Mouse (Mus musculus): ENCODE measurements at regions not wholly inside any gene's neighbourhood (a gene's known extent, or its start where the extent isn't known, plus 50 kb on each side); places are given as distances from the start of the nearest gene placed in this dataset.
"Not testable (repeated sequence)": the region's sequence is repeated elsewhere in the genome, so short reads cannot be mapped to it uniquely, and the experiment has no call there.

DNA sequence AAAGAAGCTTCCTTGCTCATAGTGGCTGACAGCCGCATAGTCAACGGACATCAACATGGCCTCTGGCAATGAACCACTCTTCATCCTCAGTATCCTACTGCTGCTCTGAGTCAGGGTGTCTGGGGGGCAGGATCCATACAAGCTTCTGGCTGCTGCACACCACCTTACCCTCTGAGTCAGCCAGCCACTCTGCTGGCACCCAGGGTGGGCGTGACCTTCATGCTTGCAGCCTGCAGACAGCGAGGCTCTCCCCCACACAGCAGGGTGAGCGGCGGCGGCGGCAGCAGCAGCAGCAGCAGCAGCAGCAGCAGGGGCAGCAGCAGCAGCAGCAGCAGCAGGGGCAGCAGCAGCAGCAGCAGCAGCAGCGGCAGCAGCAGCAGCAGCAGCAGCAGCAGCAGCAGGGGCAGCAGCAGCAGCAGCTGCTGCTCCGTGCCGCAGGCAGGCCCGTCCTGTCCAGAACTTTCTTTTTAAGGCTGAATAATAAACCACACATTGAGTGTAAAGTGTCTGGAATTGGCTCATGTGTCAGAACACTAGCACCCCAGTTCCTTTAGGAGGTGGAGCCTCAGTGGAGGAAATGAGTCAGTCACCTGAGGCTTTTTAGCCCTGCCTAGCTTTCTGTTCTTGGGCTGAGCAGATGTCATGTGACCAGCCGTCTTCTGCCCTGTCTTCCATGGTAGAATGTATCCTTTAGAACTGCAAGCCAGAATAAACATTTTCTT lies 186.3 kb downstream of the 1810013L24Rik start:
- DNase-seq: peak; percentile 43

GRCm38 (mm10) chr16:9016762-9017086 lies 186.8 kb downstream of the 1810013L24Rik start:
- no peak for DNase-seq

GRCm38 (mm10) chr16:9030717-9031116 lies 200.8 kb downstream of the 1810013L24Rik start:
- no peak for DNase-seq

DNA sequence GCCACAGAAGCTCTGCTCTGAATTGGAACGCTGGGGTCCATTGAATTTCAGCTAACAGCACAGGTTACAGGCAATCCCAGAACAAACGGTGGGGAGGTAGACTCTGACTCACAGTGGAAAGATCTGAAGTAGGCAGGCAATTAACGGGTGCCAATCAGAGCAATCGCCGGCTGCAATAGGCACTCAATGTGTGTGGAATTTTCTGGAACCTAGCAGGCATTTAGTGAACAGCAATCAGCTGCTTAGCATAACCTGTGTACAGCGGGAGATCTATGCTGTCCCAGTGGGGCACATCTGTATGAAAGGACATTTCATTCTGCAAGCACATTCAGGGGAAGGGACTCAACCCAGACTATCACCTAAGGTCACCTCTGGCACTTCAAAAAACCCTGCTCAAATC lies 213.4 kb downstream of the 1810013L24Rik start:
- DNase-seq: no peak

DNA sequence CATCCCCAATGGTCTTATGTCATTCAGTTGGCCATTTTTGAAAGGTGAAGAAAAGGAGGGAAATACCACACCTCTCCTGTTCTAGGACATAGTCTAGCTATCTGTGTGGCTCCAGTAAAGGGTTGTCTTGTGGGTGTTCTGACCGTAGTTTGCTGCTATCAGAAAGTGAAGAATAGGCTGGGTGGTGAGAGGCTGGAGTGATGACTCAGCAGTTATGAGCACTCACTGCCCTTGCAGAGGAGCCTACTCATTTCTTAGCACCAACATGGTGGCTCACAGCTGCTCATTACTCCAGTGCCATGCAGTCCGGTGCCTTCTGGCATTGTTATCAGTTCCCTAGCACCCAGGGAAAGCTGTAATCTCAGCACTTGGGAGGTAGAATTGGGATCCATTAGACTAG lies 217.0 kb downstream of the 1810013L24Rik start:
- DNase-seq: no peak

GRCm38 (mm10) chr16:9054415-9054814 lies 224.5 kb downstream of the 1810013L24Rik start:
- no peak for DNase-seq

DNA sequence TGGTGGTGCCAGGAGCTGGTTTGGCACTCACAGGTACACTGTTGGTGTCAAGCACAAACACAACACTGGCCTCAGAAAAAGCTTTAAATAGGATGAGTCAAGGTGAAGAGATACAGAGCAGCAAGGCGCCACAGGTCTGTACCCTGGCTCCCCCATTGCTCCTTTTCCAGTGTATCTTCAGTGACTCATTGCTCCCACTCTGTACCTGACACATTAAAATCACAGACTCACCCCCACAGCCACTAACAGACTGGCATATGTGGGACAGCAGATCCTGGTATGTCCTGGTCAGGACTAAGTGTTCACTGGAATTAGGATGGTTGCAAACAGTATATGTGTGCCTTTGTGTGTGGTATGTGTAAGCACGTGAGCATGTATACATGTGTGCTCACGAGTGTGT lies 226.5 kb downstream of the 1810013L24Rik start:
- no peak for DNase-seq

- no peak for DNase-seq
These were observed 241.6 kb downstream of the 1810013L24Rik start for GRCm38 (mm10) chr16:9071526-9071925.

DNA sequence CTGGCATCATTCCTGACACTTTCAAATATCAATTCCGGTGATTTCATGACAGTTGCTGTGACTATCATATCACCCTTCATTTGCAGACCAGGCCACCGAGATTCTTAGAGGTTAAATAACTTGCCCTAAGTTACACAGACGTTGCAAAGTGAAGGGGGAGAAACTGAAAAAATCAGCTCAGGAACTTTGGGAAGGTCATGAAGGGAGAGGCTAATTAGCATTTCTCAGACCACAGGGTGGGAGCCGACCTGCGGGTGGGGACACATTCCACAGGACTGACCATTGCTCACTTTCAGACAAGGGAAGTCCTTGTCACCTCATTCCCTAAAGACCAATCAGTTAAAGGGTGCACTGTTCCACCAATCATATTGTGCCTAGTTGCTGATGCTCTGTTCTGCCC lies 242.1 kb downstream of the 1810013L24Rik start:
- not testable (repeated sequence) for DNase-seq

DNA sequence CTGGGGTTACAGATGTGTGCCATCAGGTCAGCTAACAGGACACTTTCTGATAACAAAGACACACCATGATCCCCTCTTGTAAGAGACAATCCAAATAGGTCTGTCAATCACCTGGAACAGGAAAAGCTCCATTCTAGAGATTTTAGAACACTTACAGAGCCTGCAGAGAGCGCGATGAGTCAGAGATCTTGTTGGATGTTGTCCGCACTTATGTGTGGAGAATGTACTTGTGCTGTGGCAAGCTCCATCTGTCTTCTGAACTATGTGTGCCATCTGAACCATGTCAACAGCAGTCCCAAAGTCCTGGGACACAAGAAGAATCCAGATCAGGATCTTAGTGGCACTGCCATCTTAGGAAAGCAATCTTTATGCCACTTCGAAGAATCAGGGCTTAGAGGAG lies 244.4 kb downstream of the 1810013L24Rik start:
- DNase-seq: no peak

DNA sequence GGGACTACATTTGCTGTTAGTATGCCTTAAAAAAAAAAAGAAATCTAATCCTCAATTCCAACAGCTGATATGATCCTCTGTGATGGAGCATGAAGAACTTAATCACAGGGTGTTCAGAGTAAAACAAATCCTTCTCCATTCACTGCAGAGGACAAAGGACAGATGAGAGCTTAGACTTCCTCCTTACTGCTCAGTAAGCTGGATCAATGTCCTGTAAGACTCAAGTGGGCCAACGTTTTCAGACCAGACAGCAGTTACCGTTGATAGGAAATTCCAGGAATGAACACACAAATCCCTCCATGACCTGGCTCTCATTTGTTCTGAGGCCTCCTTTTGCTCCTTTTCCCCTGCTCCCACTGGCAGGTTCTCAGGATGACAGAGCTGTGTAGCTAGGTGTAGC lies 247.6 kb downstream of the 1810013L24Rik start:
- no peak for DNase-seq

DNA sequence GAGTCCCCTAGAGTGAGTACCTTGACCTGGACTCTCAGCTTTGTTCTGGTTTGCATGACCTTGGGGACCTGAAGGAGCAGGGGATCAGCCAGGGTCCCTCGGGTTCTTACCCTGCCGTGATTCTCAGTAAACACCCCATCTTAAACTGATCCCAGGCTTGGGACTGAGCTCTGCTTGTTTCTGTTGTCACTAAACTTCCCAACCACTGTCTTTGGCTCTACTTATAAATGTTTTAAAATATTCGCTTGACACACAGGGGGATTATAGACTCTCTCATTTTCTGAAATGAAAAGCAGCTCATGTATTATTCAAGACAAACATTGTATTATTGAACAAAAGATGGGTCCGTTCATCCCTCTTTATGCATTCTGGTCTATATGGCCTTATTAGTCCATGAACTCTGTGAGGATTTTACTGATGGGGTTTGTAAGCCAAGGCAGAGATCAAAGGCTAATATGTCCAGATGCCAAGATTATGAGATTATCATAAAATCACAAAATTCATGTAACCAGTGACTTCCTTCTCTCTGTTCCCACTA lies 248.6 kb downstream of the 1810013L24Rik start:
- DNase-seq: no peak

- no peak for DNase-seq
These were observed 253.1 kb downstream of the 1810013L24Rik start for GRCm38 (mm10) chr16:9083040-9083439.

GRCm38 (mm10) chr16:9083740-9084139 lies 253.8 kb downstream of the 1810013L24Rik start:
- no peak for DNase-seq

- no peak for DNase-seq
These were observed 254.7 kb downstream of the 1810013L24Rik start for GRCm38 (mm10) chr16:9084581-9084980.

- no peak for DNase-seq
These were observed 255.2 kb downstream of the 1810013L24Rik start for GRCm38 (mm10) chr16:9085133-9085532.

GRCm38 (mm10) chr16:9085977-9086376 lies 256.1 kb downstream of the 1810013L24Rik start:
- DNase-seq: no peak

- peak; percentile 11 for DNase-seq
These were observed 261.9 kb downstream of the 1810013L24Rik start for GRCm38 (mm10) chr16:9091790-9092189.

DNA sequence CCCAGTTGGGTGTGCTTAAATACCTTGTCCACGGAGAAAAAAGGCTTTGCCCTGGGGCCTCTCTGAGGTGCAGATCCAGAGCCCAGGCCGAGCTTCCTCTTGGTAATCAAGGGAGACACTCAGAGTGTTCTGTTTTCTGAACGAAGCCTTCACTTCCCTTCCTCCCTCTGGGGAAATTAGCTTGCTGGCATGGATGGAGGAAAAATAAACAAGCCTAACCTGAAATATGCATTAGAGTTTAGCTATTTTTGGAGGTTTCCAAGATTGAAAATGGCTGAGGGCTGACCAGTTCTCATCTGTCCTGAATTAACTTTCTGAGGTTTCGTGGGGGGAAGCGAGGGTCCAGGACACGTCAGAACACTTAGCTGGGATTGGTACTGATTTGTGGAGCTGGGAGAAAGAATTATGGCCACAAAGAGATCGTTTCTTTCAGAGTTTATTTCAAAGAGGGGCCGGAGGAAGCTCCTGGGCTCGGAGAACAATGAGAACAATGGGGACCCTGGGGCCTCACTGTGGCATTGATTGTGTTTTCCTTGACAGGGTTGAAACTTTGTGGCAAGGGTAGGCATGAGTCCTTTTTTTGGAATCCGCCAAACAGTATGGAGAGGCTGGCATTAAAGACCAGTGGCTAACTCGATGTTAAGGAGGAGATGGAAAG lies 262.4 kb downstream of the 1810013L24Rik start:
- DNase-seq: peak; percentile 12

- no peak for DNase-seq
These were observed 263.7 kb downstream of the 1810013L24Rik start for GRCm38 (mm10) chr16:9093593-9093992.

DNA sequence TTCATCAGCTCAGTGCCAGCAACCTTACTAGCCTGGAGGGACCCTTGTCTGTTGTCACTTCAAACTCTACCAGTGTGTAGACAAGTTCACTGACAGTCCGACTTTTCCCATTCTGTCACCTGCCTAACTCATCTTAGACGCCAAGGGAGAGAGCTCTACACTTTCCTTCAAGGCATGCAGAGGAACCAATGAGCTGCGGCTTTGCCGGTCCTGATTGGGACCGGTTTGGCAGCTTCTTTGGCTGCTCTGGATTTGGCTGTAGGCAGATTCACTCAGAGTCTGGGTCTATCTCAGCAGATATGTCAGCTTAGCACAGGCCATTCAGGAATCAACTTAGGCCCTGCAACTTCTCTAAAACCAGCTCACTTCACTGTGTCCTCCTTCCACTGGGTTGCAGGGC lies 264.3 kb downstream of the 1810013L24Rik start:
- DNase-seq: no peak

GRCm38 (mm10) chr16:9106211-9106610 lies 276.3 kb downstream of the 1810013L24Rik start:
- no peak for DNase-seq

GRCm38 (mm10) chr16:9106676-9107075 lies 276.8 kb downstream of the 1810013L24Rik start:
- not testable (repeated sequence) for DNase-seq

DNA sequence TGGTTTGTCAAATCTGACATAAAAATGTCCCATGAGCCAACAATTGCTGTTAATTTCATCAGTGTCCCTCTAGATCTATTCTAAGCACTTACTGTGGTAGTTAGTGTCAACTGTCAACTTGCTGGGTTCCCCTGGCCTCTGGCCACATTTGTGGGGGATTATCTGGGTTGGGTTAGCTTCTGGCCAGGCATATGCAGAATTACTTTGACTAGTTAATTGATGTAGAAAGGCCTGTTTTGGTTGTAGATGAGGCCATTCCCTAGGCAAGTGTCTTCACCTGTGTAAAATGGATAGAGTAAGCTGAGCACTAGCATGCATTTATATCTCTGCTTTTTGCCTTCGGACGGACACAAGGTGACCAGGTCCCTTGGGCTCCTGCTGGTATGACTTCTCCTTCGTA lies 283.9 kb downstream of the 1810013L24Rik start:
- DNase-seq: no peak

Data from adrenal gland, postnatal 10 days (tissue).